Mouse (Mus musculus): ENCODE data around the gene Ptgdr2.

DNA sequence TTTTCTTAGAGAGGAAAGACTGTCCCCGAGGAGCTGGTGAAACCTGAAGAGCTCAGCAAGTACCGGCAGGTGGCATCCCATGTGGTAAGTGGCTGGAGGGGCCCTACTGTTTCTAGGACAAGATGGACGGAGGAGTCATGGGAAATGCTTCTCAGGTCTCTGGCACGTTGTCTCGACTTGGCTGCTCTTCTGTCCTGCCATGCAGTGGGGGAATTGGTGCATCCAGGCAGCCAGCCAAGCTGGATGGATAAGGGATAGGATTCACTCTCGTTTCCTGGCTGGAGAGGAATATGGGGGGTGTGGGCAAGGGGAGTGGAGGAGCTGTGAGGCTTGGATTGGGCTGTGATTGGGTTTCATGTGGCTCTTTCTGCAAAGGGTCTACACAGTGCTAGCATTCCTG, 36.6 kb upstream of the Ptgdr2 start:
- TF ChIP-seq POLR2A (IDR thresholded peaks at IDR 0.05; ENCODE audit: insufficient read depth, low read depth, low read length) (no peak), CTCF (IDR thresholded peaks at IDR 0.05; ENCODE audit: insufficient read depth, low read depth, low read length) (no peak)
